Mouse (Mus musculus) erythroblast, adult 5-6 weeks (primary cell): ENCODE data around the gene Tbc1d10c. TPM values are rescaled to one million over a fixed set of nuclear protein-coding genes. Genes with fewer than 3 reads are reported as not detected.

Source experiments
- ATAC-seq: replicated peaks from 2 replicates; pipeline ENCODE4 v1.8.0; 2016; ENCODE audit warnings: moderate number of reproducible peaks, mild to moderate bottlenecking, moderate TSS enrichment, inconsistent platforms; ENCODE audit not compliant: poor library complexity, low FRiP score, severe bottlenecking
- total RNA-seq, 2 experiments: library from RNA; stranded (forward) in 1 of 2; stranded (reverse) in 1 of 2; fragments of 150-400 nt in 1 of 2; fragments of 200-764, 138-1000 nt in 1 of 2; gene quantifications; 2 replicates each; pipeline versions ENCODE4 v1.2.3 to v1.2.4; 2015 to 2017; ENCODE audit warnings: low replicate concordance in 2 of 2

Gene Tbc1d10c
- total RNA-seq, 2 experiments from 2014 or later = 5.8 to 8.8 TPM

GRCm38 (mm10) chr19:4194021-4194724, 3.1 kb upstream of the Tbc1d10c start:
- ATAC-seq = no peak

DNA sequence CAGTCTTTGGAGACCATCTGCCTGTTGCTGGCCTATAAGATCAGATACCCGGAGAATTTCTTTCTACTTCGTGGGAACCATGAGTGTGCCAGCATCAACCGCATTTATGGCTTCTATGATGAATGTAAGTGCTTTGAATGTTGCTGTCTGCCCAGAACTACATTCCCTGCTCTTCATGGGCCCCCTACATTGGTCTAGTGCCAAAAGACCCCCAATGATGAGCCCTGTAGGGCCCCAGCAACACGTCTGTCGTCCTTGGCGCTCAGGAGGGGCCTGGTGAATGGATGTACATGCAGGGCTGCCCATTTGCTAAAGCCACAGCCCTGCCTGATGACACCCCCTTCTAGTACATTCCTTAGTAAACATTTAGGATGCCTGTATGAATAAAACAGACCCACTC, 2.0 kb upstream of the Tbc1d10c start:
- no peak for ATAC-seq

- ATAC-seq = peak; percentile 13; the same call in 1 of the 2 replicates
These were observed 1.3 kb upstream of the Tbc1d10c start for GRCm38 (mm10) chr19:4192251-4192985.

DNA sequence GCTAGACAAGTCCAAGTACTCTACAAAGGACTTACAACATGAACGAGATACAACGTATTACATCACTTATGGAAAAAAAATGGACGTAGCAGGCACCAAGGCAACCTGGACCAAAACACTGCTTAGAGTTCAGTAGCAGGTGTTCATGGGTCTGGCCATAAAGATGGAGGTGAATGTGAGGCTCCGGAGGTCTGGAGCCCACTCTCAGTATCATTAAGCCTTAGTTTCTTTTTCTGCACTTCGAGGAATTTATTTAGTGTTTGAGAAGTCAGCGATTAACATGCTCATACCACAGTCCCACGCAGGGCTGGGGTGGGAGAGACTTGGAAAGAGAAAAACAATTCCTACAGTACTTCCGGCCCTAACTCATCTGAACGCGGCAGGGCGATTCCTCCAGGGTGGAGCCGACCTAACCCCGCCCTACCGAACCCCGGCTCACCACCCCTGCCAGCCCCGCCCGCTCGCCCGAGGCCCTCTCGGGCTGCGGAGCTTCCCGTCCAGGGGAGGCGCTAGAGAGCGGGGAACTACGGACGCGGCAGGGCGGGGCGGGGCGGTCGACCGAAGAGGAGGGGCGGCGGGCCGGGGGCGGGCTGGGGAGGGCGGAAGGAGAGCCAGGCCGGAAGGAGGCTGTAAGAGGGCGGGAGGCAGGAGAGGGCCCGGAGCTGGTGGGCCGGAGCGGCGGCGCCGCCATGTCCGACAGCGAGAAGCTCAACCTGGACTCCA, 605 bp upstream of the Tbc1d10c start, which contains the start of gene Ppp1ca:
TSS of gene Ppp1ca (plus strand) at position 538 of the 723 bp plus-strand sequence.
- peak; percentile 90 for ATAC-seq

DNA sequence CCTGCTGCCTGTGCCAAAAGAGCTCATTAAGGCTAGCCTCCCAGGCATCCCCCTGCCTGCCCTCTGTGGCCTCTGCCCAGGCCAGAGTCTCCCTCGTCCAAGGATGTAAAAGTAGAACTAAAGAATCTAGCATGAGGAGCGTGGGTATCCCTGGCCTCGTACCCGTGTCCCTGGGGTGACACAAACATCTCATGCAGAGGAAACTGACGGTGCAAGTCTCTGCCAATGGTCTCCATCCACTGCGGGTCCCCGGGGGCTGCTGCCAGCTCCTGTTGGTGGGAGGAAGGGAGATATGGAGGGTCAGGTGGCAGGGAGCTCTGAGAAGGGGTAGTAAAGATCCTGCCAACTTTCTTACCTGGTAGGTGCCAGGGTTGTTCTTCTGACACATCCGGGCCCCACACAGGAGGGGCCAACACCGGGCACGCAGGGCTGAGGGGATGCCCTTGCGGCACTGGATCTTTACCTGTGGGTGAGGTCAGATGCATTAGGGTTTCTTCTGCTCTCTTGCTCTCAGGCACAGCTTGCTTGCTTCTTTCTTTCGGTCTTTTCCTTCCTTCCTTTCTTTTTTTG, 1.9 kb downstream of the Tbc1d10c start:
- ATAC-seq = no peak

DNA sequence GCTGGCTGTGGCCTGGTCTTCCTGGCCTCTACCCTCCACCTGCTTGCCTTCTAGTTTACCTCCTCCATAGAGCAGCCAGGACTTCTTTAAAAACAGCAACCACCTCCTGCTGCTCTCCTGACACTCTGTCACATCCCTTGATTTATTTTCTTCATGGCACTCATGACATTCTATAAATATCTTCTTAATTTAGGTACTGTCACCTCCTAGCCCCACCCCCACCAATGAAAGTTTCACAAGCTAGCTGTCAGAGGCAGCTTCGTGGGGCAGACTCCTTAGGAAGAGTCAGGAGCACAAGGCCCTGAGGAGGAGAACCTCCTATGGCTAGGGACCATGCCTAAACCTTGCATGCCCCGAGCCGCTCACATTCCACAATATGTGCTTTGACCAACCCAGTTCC, 3.8 kb downstream of the Tbc1d10c start:
- no peak for ATAC-seq

DNA sequence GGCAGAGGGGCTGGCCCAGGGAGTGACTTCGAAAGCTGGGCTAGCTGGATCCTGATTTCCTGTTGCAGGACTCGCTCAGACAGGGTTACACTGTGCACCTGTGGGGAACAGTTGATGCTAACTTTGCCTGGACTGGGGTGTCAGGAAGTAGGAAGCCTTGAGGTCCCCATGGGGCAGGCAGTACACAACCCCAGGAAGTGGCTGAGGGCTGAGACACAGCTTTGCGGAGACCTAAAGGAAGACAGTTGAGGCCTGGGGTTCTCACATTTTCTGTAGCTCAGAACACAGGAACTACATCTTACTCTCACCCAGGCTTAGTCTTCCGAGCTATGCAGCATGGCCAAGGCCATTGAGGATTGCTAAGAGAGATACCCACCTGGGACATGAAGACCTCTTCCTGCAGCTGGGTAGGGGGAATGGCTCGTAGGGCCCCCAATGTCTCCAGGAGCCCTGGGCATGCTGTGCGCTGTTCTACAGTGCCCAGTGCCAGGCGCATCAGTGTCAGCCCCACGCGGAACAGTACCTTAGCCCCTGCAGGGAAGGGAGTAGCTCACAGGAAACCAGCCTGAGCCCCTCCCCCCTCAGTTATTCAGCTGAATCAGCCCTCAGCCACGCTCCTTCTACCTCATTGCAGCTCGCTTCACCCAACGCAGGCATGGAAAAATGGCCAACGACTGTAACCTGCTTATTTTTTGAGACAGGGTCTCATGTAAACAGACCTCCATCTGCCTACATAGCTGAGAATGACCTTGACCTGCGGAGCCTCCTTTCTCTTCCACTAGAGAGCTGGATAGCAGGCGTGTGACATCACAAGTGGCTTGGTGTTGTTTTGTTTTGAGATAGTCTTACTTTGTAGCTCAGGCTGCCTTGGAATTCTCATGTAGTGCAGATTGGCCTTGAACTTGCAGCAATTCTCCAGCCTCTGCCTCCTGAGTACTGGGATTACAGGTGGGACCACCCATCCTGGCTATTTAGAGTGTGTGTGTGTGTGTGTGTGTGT, 5.8 kb downstream of the Tbc1d10c start:
- no peak for ATAC-seq

DNA sequence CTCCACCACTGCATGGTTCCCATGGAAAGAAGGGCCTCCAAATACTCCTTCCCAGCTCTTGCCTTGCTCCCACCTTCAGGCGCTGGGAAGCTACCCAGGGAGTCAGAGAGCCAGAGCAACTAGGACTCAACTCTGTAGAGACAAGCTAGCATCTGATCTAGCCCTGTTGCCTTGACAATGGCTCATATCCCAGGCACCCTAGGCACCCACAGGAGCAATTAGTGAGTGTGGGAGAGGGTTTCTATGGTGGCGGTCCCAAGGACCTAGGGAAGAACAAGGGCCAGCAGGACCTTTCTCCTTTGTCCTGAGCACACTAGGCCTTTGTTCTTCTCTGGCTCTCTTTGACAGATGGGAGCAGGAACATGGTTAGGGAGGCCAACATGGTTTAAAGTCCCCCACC, 7.4 kb downstream of the Tbc1d10c start:
- no peak for ATAC-seq

DNA sequence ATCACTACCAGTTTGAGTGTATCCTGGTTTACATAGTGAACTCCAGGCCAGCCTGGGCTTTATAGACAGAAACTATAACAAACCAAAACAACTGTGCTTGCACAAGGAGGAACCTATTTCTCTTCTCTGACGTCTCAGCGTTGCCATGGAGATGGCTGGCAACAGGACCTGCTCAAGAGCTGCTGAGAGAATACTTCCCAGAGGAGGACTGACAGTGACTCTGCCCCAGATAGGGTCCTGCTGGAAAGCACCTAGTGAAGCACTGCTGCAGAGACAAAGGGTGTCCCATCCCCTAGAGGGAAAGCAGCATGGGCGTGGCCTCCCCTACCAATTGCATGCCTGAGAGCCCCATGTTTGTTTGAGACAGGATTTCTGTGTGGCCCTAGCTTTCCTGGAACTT, 9.2 kb downstream of the Tbc1d10c start:
- no peak for ATAC-seq

- ATAC-seq = no peak
These were observed 10.7 kb downstream of the Tbc1d10c start for GRCm38 (mm10) chr19:4180411-4180810.

DNA sequence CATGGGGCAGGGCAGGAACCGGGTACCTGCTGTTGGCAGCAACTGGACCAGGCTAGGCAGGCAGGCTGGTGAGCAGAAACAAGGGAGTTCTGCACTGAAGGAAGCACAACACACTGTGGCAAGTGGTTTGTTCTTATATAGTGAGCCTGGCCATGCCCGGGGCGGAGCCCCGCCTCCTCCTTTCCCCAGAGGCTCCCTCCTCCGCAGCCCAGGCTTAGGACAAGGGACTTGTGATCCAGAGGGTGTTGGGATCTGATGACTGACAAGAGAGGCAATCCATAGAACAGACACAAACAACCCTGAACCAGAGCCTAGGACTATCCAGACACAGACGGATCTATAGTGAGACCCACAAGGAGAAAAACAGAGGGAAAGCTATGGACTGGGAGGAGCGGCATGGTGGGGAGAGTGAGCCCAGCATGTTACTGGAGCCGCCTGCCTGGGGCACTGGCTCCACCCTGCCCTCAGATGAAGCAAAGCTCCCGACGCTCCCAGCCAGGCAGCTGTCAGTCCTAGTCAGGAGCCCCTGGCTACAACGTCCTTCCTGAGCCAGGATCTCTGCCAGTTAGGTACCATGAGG, 15.6 kb downstream of the Tbc1d10c start, which contains the start of gene Carns1:
TSS of gene Carns1 (minus strand) at position 112 of the 580 bp plus-strand sequence.
- ATAC-seq = no peak

GRCm38 (mm10) chr19:4172925-4173324, 18.2 kb downstream of the Tbc1d10c start:
- no peak for ATAC-seq

- ATAC-seq = no peak
These were observed 19.4 kb downstream of the Tbc1d10c start for GRCm38 (mm10) chr19:4171393-4172290.

DNA sequence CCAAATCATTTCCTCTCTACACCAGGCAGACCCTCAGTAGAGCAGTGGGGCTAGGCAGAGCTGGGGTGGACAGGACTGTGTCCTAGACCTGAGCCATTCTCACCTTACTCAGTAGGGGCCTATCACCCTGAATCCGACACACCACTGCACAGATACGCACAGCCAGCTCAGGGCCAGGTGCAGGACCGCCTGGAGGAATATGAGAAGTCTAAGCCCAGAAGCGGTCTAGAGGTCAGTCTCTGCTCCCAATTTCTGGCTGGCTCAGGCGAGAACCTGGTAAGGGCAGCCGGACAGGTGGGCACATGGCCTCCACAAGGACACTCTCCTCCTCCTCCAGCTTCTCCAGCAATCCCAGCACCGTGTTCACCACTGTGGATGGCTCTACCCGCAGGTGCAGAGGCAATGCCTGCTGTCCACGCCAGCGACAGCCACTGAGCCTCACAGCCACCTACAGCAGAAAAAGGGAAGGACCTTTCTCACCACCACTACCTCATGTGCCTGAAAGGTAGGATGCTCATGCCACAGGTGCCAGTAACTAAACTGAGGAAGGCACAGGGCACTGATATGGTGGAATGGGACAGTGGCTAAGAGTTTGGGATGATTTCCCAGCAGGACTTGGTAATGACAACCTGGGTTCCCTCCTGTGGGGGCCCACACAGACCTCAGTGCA, 20.2 kb downstream of the Tbc1d10c start:
- no peak for ATAC-seq

DNA sequence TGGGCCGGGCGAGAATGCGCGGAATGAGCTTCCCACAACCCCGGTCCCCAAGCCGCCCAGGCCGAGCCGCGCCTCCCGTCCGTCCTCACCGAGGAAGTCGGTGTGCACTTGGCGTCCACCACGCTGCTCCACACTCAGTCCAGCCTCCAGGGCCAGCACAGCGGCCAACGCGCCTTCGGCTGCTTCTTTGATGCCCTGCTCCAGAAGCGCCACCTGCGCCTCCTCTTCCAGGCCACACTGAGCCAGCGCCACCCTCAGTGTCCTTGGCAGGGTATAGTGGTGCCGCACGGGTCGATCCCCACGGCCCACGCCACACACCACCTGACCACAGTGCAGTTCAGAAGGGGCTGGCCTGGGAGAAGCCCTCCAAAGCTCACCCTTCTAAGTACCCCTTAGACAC, 21.3 kb downstream of the Tbc1d10c start:
- no peak; the same call in 1 of the 2 replicates for ATAC-seq

DNA sequence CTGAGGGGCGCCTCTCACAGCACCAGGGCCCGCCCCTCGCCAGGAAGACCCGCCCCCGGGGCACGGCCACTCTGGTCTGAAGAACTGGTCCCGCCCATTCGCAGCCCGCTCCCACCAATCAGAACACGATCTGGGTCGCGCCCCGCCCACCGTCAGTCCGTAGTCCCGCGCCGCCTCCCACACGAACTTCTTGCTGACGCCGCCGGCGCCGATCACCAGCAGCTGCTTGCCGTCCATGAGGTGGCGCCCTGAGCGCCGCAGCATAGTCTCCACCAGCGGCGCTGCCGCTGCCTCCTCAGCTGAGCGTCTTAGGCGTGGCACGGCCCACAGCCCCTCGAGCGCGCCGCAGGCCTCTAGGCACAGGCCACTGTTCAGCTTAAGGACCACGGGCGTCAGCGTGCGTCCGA, 21.7 kb downstream of the Tbc1d10c start:
- ATAC-seq = peak; percentile 94
